Comparison of ENCODE assay signal across 16 mouse cellular contexts in genomic region chr14:12065736-12066135, GRCm38 (mm10).
"Had no signal": no experiment of that assay in that cellular context is flagged by ENCODE, and none has a peak within 500 bp of the region (broad histone marks: within the 10 kb centered on the region; RNA-seq: fewer than 3 reads in every experiment).

No protein-coding gene starts in this region.

- H3K9ac ChIP-seq: neural tube, embryonic 13.5 days; neural tube, embryonic 15.5 days; stomach, embryonic 15.5 days had no signal

- H3K27me3 ChIP-seq: neural tube, embryonic 15.5 days; stomach, embryonic 15.5 days had no signal

- H3K4me2 ChIP-seq: neural tube, embryonic 13.5 days; neural tube, embryonic 15.5 days; stomach, embryonic 15.5 days had no signal

- DNase-seq: retina, postnatal 1 day; right cerebral cortex, adult 18-20 months; right cerebral cortex, postnatal 14 days; right cerebral cortex, postnatal 25 days; right cerebral cortex, postnatal 4 days; spleen, adult 18-20 months; thymus, adult 18-20 months; thymus, adult 2 months; thymus, postnatal 14 days; thymus, postnatal 25 days; thymus, postnatal 36 days; thymus, postnatal 4 days had no signal

- H3K27ac ChIP-seq: neural tube, embryonic 13.5 days; neural tube, embryonic 15.5 days; stomach, embryonic 15.5 days; stomach, postnatal 0 days had no signal

- H3K4me1 ChIP-seq: neural tube, embryonic 13.5 days; stomach, embryonic 15.5 days had no signal

- H3K9me3 ChIP-seq: neural tube, embryonic 13.5 days; neural tube, embryonic 15.5 days; stomach, embryonic 15.5 days had no signal

- H3K4me3 ChIP-seq: neural tube, embryonic 13.5 days; neural tube, embryonic 15.5 days; stomach, embryonic 15.5 days had no signal

- H3K36me3 ChIP-seq: neural tube, embryonic 13.5 days; neural tube, embryonic 15.5 days; stomach, embryonic 15.5 days had no signal
